Mouse (Mus musculus): ENCODE data around the gene Olfr898. TPM values are rescaled to one million over a fixed set of nuclear protein-coding genes. Genes with fewer than 3 reads are reported as not detected.

Gene Olfr898
- not detected for total RNA-seq (2021)
- long read RNA-seq, experiment 1 = 0 reads
- long read RNA-seq, experiment 2 = 0 reads

DNA sequence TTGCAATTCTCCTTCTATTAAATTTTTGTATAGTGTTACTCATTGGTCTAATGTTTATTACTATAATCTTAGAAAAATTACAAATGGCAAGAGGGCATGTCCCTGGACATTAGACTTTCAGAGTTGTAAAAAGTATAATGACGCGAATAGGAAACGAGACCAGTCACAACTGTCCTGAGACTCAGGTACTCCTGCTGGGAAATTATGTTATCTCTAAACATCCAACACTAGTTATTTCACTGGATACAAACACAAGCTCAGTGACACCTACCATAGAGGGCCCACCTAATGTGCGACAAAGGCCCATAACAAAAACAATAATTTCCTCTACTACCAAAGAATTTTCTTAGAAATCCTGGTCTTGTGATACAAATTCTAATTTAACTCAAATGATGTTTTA is at the start of gene Olfr898:
Gene Olfr898 (plus strand): TSS at position 301 of the 400 bp plus-strand sequence.
- no peak for DNase-seq

GRCm38 (mm10) chr9:38328760-38329159 is 19.5 kb upstream of the Olfr898 start, which contains the start of gene Olfr25:
TSS of gene Olfr25 (plus strand) at chr9:38329060.
- DNase-seq = no peak

GRCm38 (mm10) chr9:38366596-38366995 is 18.4 kb downstream of the Olfr898 start, which contains the start of gene Olfr250:
TSS of gene Olfr250 (plus strand) at chr9:38366896.
- DNase-seq = no peak

- DNase-seq = no peak
Measured at GRCm38 (mm10) chr9:38376786-38377185, 28.6 kb downstream of the Olfr898 start, which contains the start of gene Olfr251. TSS of gene Olfr251 (plus strand) at chr9:38377086.

DNA sequence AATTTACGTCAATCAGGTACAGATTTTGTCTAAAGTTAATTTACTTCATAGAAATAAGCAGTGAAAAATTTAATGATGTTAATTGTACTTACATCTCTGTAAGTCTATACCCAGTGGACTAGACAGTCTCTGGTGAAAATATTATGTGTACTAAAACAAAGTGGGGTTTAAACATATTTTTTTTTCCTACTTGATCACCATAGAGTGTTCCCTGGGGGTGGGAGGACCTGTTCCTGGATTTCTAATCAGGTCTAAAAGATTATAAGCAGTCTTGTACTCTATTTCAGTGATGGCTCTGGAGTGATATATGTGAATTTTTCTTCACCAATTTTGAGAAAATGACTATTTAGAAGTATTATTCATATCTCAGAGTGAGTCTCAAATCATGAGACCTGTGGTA is 53.2 kb downstream of the Olfr898 start, which contains the start of gene Olfr147:
Gene Olfr147 (plus strand): TSS at position 301 of the 400 bp plus-strand sequence.
- DNase-seq = no peak

Other genes with a start within 250 kb of the Olfr898 start
- not detected for gene Olfr888, start 240.3 kb upstream of the Olfr898 start, total RNA-seq (2021)
- gene Olfr889, start 233.2 kb upstream of the Olfr898 start, total RNA-seq (2021) = under 1 TPM; 0.13 to 0.66 TPM
- gene Olfr890, start 205.9 kb upstream of the Olfr898 start, total RNA-seq (2021) = not detected
- gene Olfr891, start 167.6 kb upstream of the Olfr898 start, total RNA-seq (2021) = not detected
- not detected for gene Olfr893, start 140.0 kb upstream of the Olfr898 start, total RNA-seq (2021)
- not detected for gene Olfr894, start 130.4 kb upstream of the Olfr898 start, total RNA-seq (2021)
- not detected for gene Olfr143, start 95.6 kb upstream of the Olfr898 start, total RNA-seq (2021)
- gene Olfr895, start 80.6 kb upstream of the Olfr898 start, total RNA-seq (2021) = not detected
- not detected for gene Olfr896-ps1, start 57.3 kb upstream of the Olfr898 start, total RNA-seq (2021)
- not detected for gene Olfr25, start 19.4 kb upstream of the Olfr898 start, total RNA-seq (2021)
- not detected for gene Olfr250, start 18.5 kb downstream of the Olfr898 start, total RNA-seq (2021)
- not detected for gene Olfr251, start 28.7 kb downstream of the Olfr898 start, total RNA-seq (2021)
- gene Olfr147, start 53.3 kb downstream of the Olfr898 start, total RNA-seq (2021) = not detected
- gene Olfr901, start 81.0 kb downstream of the Olfr898 start, total RNA-seq (2021) = not detected
- not detected for gene Olfr902, start 99.2 kb downstream of the Olfr898 start, total RNA-seq (2021)
- not detected for gene Olfr904, start 114.7 kb downstream of the Olfr898 start, total RNA-seq (2021)
- gene Olfr905, start 122.7 kb downstream of the Olfr898 start, total RNA-seq (2021) = under 1 TPM in 1 of 2 experiments, not detected in 1; 0.13 TPM
- not detected for gene Olfr906, start 138.7 kb downstream of the Olfr898 start, total RNA-seq (2021)
- not detected for gene Olfr907, start 147.4 kb downstream of the Olfr898 start, total RNA-seq (2021)
- not detected for gene Olfr911-ps1, start 173.2 kb downstream of the Olfr898 start, total RNA-seq (2021)
- not detected for gene Olfr910, start 189.4 kb downstream of the Olfr898 start, total RNA-seq (2021)
- gene Olfr912, start 231.8 kb downstream of the Olfr898 start, total RNA-seq (2021) = not detected
- not detected for gene Olfr913, start 244.3 kb downstream of the Olfr898 start, total RNA-seq (2021)